Comparison of ENCODE assay signal across 27 mouse cellular contexts in genomic region chr5:118419344-118420037, GRCm38 (mm10).
DNase-seq lines count a peak whose midpoint lies in the region; ATAC-seq and TF ChIP-seq lines count a peak whose summit lies in the region.
"Had no signal": no experiment of that assay in that cellular context is flagged by ENCODE, and none has a peak within 500 bp of the region (broad histone marks: within the 10 kb centered on the region; RNA-seq: fewer than 3 reads in every experiment).

No protein-coding gene starts in this region.

- H3K27ac ChIP-seq in stomach, embryonic 15.5 days: no peak overlapping the region
- no peak overlapping the region for H3K27ac ChIP-seq in stomach, postnatal 0 days (replicated peaks)
- H3K27ac ChIP-seq in liver, embryonic 13.5 days: peak overlapping the region; percentile 93
- no peak overlapping the region for H3K27ac ChIP-seq in hindbrain, embryonic 12.5 days
- H3K27ac ChIP-seq: embryonic facial prominence, embryonic 10.5 days; embryonic facial prominence, embryonic 15.5 days; gastrocnemius, adult 2 months had no signal

- ATAC-seq in stomach, embryonic 15.5 days (ENCODE audit: insufficient read depth, low FRiP score, low read depth): peak; percentile 77; the same call in 1 of the 2 replicates
- ATAC-seq in stomach, postnatal 0 days (ENCODE audit: low FRiP score, low TSS enrichment): no peak
- ATAC-seq in liver, embryonic 13.5 days (ENCODE audit: low read depth): peak; percentile 98
- no peak for ATAC-seq in hindbrain, embryonic 12.5 days (ENCODE audit: low FRiP score)
- ATAC-seq: forebrain, embryonic 16.5 days; intestine, embryonic 16.5 days; midbrain, embryonic 16.5 days had no signal

- 82% methylated on average over 7 of the region's 7 CpGs for WGBS in stomach, embryonic 15.5 days
- 69% methylated on average over 7 of the region's 7 CpGs for WGBS in stomach, postnatal 0 days
- 57% methylated on average over 7 of the region's 7 CpGs for WGBS in liver, embryonic 13.5 days (ENCODE audit: insufficient replicate concordance)
- 79% methylated on average over 7 of the region's 7 CpGs for WGBS in hindbrain, embryonic 12.5 days

- no peak overlapping the region for H3K4me3 ChIP-seq in stomach, embryonic 15.5 days (replicated peaks)
- no peak overlapping the region for H3K4me3 ChIP-seq in stomach, postnatal 0 days (ENCODE audit: low read depth, low read length)
- H3K4me3 ChIP-seq in erythroblast, embryonic 14.5 days (replicated peaks): peak overlapping the region; percentile 60
- H3K4me3 ChIP-seq in liver, embryonic 13.5 days (replicated peaks): peak overlapping the region; percentile 39
- H3K4me3 ChIP-seq in hindbrain, embryonic 12.5 days: no peak overlapping the region
- H3K4me3 ChIP-seq: embryonic facial prominence, embryonic 10.5 days; embryonic facial prominence, embryonic 15.5 days; gastrocnemius, adult 2 months had no signal

- TF ChIP-seq EP300 in stomach, postnatal 0 days (optimal IDR thresholded peaks at IDR 0.05): no peak

- H3K27me3 ChIP-seq in stomach, embryonic 15.5 days (replicated peaks): no peaks in the 10 kb centered on the region
- H3K27me3 ChIP-seq in stomach, postnatal 0 days (ENCODE audit: control insufficient read depth, insufficient read depth, low read length): no peaks in the 10 kb centered on the region
- H3K27me3 ChIP-seq in erythroblast, embryonic 14.5 days (ENCODE audit: control insufficient read depth): peaks cover 39% of the 10 kb centered on the region
- H3K27me3 ChIP-seq in liver, embryonic 13.5 days: peaks cover 30% of the 10 kb centered on the region
- H3K27me3 ChIP-seq in hindbrain, embryonic 12.5 days: no peaks in the 10 kb centered on the region
- H3K27me3 ChIP-seq: embryonic facial prominence, embryonic 15.5 days had no signal

- no peaks in the 10 kb centered on the region for H3K9me3 ChIP-seq in stomach, embryonic 15.5 days
- H3K9me3 ChIP-seq in stomach, postnatal 0 days (ENCODE audit: control insufficient read depth, low read length): no peaks in the 10 kb centered on the region
- no peaks in the 10 kb centered on the region for H3K9me3 ChIP-seq in erythroblast, embryonic 14.5 days (ENCODE audit: control insufficient read depth, low read length)
- no peaks in the 10 kb centered on the region for H3K9me3 ChIP-seq in liver, embryonic 13.5 days (replicated peaks)
- no peaks in the 10 kb centered on the region for H3K9me3 ChIP-seq in hindbrain, embryonic 12.5 days (replicated peaks)
- H3K9me3 ChIP-seq: embryonic facial prominence, embryonic 10.5 days; embryonic facial prominence, embryonic 15.5 days had no signal

- DNase-seq in stomach, postnatal 0 days (ENCODE audit: low spot score): no peak
- peak; percentile 50 for DNase-seq in liver, embryonic 13.5 days
- no peak for DNase-seq in retina, postnatal 1 day
- no peak for DNase-seq in cerebellum, postnatal 36 days
- DNase-seq: adrenal gland, adult 2 months; adrenal gland, postnatal 36 days; cerebellum, adult 18-20 months; cerebellum, postnatal 10 days; gastrocnemius, adult 2 months; gastrocnemius, postnatal 36 days; heart, adult 18-20 months; heart, postnatal 14 days; kidney, adult 8-10 months; kidney, postnatal 10 days; layer of hippocampus, adult 9-11 months; lung, postnatal 36 days; thymus, adult 18-20 months; thymus, postnatal 25 days had no signal

- H3K9ac ChIP-seq in stomach, embryonic 15.5 days: no peak overlapping the region
- no peak overlapping the region for H3K9ac ChIP-seq in stomach, postnatal 0 days (ENCODE audit: low read length)
- peak overlapping the region; percentile 51 for H3K9ac ChIP-seq in liver, embryonic 13.5 days
- no peak overlapping the region for H3K9ac ChIP-seq in hindbrain, embryonic 12.5 days
- H3K9ac ChIP-seq: embryonic facial prominence, embryonic 15.5 days had no signal

- no peak for TF ChIP-seq CTCF in stomach, postnatal 0 days (IDR thresholded peaks at IDR 0.05; ENCODE audit: low read depth)

- peaks cover 3% of the 10 kb centered on the region; the same call in 1 of the 2 replicates for H3K4me1 ChIP-seq in stomach, embryonic 15.5 days
- no peaks in the 10 kb centered on the region for H3K4me1 ChIP-seq in stomach, postnatal 0 days (replicated peaks; ENCODE audit: control insufficient read depth, insufficient read depth)
- H3K4me1 ChIP-seq in erythroblast, embryonic 14.5 days (ENCODE audit: control insufficient read depth): peaks cover 53% of the 10 kb centered on the region
- peaks cover 40% of the 10 kb centered on the region for H3K4me1 ChIP-seq in liver, embryonic 13.5 days (replicated peaks)
- H3K4me1 ChIP-seq in hindbrain, embryonic 12.5 days: peaks cover 20% of the 10 kb centered on the region

- no peak overlapping the region for H3K4me2 ChIP-seq in stomach, embryonic 15.5 days
- no peak overlapping the region for H3K4me2 ChIP-seq in stomach, postnatal 0 days (replicated peaks; ENCODE audit: low read depth)
- peak overlapping the region; percentile 54 for H3K4me2 ChIP-seq in liver, embryonic 13.5 days
- no peak overlapping the region for H3K4me2 ChIP-seq in hindbrain, embryonic 12.5 days (replicated peaks)
- H3K4me2 ChIP-seq: embryonic facial prominence, embryonic 15.5 days; midbrain, embryonic 11.5 days had no signal

- no peaks in the 10 kb centered on the region for H3K36me3 ChIP-seq in stomach, embryonic 15.5 days
- no peaks in the 10 kb centered on the region for H3K36me3 ChIP-seq in stomach, postnatal 0 days (ENCODE audit: control insufficient read depth, insufficient read depth, low read length)
- H3K36me3 ChIP-seq in erythroblast, embryonic 14.5 days (ENCODE audit: control insufficient read depth): no peaks in the 10 kb centered on the region
- H3K36me3 ChIP-seq in liver, embryonic 13.5 days: no peaks in the 10 kb centered on the region
- H3K36me3 ChIP-seq in hindbrain, embryonic 12.5 days: no peaks in the 10 kb centered on the region
- H3K36me3 ChIP-seq: embryonic facial prominence, embryonic 10.5 days; embryonic facial prominence, embryonic 15.5 days had no signal

Comparison
In these comparisons a context has a peak if more than half of its experiments do, and no peak if none do; other contexts are left out.
1. ATAC-seq: peak in stomach, embryonic 15.5 days (single experiment) and liver, embryonic 13.5 days (single experiment); none in stomach, postnatal 0 days (single experiment) and hindbrain, embryonic 12.5 days (single experiment).
2. H3K4me3 ChIP-seq: peak in erythroblast, embryonic 14.5 days (single experiment) and liver, embryonic 13.5 days (single experiment); none in stomach, embryonic 15.5 days (single experiment), stomach, postnatal 0 days (single experiment) and hindbrain, embryonic 12.5 days (single experiment).